Mouse (Mus musculus) liver, postnatal 0 days (tissue): ENCODE measurements at regions not wholly inside any gene's neighbourhood (a gene's known extent, or its start where the extent isn't known, plus 50 kb on each side); places are given as distances from the start of the nearest gene placed in this dataset.

Experiments used
- CTCF ChIP-seq: sonication (generic); IDR thresholded peaks from 2 replicates; pipeline ENCODE4 v1.5.1; 2016; ENCODE audit warnings: antibody characterized with exemption, low read depth
- EP300 ChIP-seq: IDR thresholded peaks from 2 replicates; pipeline ENCODE4 v1.6.1; 2016; ENCODE audit warnings: antibody characterized with exemption, low read depth, mild to moderate bottlenecking

- no peak for TF ChIP-seq EP300
- no peak for TF ChIP-seq CTCF
Measured at GRCm38 (mm10) chr6:25032878-25033509, 76.9 kb upstream of the Tmem229a start.
